Mouse (Mus musculus): ENCODE results near the gene Gm7982.
"Not testable (repeated sequence)": the region's sequence is repeated elsewhere in the genome, so short reads cannot be mapped to it uniquely, and the experiment has no call there.

Gm7982 gene

GRCm38 (mm10) chr5:95741714-95742113 is at the start of gene Gm7982:
Gene Gm7982, plus strand, starts transcription at chr5:95742014.
- DNase-seq = not testable (repeated sequence)

- not testable (repeated sequence) for DNase-seq
Observed at GRCm38 (mm10) chr5:95736073-95736472, 5.7 kb upstream of the Gm7982 start, which contains the start of gene Gm7978. Gene Gm7978, minus strand, starts transcription at chr5:95736173.

DNA sequence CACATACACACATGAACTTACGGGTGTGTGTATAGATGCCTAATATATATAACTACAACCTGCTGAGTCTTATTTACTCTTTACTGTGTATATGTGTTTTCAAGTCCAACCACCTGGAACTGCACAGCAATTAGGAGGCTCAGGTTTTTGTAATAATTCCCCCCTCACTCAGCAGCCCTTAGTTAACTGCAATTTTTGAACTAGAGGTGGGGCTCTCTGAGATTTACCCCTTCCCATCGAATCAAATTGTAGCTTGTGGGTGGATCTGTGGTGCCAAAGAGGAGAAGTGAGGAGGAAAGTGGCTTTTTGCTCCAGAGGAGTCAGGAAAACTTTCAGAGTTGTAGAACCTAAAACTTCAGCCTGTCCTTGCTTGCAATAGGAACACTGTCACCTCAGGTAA is 33.9 kb downstream of the Gm7982 start, which contains the start of gene E330014E10Rik:
Gene E330014E10Rik, plus strand, starts transcription at position 301 of the 400 bp plus-strand sequence.
- DNase-seq = not testable (repeated sequence)
